Mouse (Mus musculus): Measurements from ENCODE around the gene Nsfl1c.

DNA sequence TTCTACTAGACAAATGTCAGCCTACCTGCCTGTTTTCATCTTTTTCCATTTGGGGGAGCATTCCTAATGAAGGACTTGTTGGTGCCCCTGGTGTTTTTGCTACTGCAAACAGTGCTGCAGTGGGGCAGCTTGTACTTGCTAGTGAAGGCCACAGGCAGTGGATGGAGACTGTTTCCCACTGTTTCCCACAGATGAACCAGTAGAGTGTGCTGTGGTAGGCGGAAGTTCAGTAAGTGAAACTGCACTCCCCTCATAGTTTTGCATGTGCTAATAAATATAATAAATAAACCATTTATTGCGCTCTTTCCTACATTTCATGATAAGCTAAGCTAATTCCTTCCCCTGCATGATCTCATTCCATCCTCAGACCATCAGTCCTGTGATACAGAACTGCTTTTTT lies 25.0 kb downstream of the Nsfl1c start:
- TF ChIP-seq POLR2A (IDR thresholded peaks at IDR 0.05; ENCODE audit: insufficient read length, low read depth): no peak
- TF ChIP-seq TCF12 (IDR thresholded peaks at IDR 0.05; ENCODE audit: insufficient read depth, poor library complexity, severe bottlenecking): no peak
- TF ChIP-seq E2F4 (IDR thresholded peaks at IDR 0.05; ENCODE audit: insufficient read depth): no peak
- TF ChIP-seq POLR2AphosphoS2 (IDR thresholded peaks at IDR 0.05; ENCODE audit: insufficient read length, low read depth): no peak
- no peak for TF ChIP-seq TCF3 (IDR thresholded peaks at IDR 0.05; ENCODE audit: insufficient read length, low read depth)
- no peak for TF ChIP-seq MYOD1 (IDR thresholded peaks at IDR 0.05; ENCODE audit: control insufficient read depth in 1 of 3, insufficient read length in 2 of 3, low read depth in 2 of 3)
- TF ChIP-seq CEBPB (IDR thresholded peaks at IDR 0.05; ENCODE audit: insufficient read depth, poor library complexity, severe bottlenecking): no peak
- no peak for TF ChIP-seq MAX (IDR thresholded peaks at IDR 0.05; ENCODE audit: low read depth)
- TF ChIP-seq REST (IDR thresholded peaks at IDR 0.05; ENCODE audit: insufficient read depth, insufficient read length): no peak
- TF ChIP-seq MYOG (IDR thresholded peaks at IDR 0.05; ENCODE audit: control insufficient read depth in 1 of 3, insufficient read depth in 1 of 3, insufficient read length in 2 of 3, low read depth in 2 of 3): no peak

Data from myocyte (in vitro differentiated cells).